Mouse (Mus musculus): ENCODE results near the gene Iffo2.

Gene Iffo2

DNA sequence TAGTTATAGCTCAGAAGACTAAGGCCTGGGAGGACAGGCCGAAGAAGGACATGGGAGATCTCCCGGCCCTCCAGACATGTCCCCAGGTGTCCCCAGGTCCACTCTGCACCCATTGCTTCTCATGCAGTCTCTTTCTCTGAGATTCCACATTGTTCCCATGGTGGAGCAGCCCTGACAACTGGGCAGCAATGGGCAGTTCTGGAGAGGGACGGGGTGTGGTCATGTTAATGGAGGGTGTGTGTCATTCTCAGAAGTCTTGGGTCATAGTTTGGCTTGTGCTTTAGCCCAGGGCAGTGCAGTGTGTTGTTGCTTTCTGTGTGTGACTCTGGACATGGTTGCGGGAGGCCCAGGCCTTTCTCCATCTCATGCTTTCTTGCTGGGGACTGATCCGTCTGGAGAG lies 76.4 kb downstream of the Iffo2 start:
- DNase-seq (ENCODE audit: low spot score) = peak; percentile 50

DNA sequence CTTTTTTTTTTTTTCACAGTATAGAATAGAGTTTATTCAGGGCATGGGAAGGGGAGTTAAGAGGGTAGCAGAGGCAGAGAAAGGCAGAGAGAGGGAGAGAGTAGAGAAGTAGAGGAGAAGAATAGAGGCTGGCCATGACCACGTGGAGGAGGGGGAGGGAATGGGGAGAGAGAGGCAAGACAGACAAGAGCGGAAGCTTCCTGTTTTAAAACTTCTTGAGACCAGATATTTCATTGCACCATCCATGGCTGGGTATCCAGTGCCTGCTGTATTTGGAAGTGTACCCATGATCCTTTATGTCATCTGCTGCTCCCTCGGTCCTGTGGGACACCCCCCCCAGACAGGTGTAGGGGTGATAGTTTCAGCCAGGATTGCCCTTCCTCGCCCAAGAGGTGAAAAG lies 78.6 kb downstream of the Iffo2 start:
- DNase-seq (ENCODE audit: low spot score) = no peak

DNA sequence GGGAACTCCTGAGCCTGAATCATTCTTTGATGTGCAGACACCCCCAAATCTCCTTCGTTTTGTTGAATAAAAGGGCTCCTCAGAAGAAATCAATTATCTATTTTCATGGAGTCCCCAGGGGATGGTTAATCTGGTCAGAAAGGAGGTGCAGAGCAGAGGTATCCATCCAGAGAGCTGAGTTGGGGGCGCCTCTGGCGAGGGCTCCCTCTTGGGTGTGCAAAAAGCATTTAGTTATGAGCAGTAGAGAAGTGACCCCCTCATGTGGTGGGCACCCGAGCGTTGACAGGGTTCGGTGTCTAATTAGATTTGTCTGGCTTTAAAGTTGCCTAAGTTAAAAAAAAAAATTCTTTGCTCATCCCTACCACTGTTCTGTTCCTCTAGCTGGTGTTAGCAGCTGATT lies 80.6 kb downstream of the Iffo2 start:
- no peak for DNase-seq (ENCODE audit: low spot score)

DNA sequence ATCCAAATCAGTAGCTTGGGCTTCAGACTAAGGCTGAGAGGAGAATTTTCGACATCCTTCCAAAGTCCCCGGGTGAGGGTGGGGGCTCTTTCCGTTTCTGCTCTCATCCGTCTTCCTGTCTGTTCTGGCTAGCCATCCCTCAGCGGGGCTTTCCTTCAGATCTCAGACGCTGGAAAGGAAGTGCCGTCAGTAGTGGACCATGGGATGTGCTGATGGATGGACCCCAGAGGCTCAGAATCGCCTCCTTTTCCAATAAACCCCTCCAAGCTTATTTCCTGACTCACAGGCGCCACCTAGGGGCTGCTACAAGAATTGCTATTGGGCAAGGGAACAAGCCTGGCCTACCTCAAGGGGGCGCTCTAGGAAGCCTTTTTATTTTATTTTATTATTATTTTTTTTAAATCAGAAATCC lies 81.2 kb downstream of the Iffo2 start:
- DNase-seq (ENCODE audit: low spot score) = peak; percentile 80

DNA sequence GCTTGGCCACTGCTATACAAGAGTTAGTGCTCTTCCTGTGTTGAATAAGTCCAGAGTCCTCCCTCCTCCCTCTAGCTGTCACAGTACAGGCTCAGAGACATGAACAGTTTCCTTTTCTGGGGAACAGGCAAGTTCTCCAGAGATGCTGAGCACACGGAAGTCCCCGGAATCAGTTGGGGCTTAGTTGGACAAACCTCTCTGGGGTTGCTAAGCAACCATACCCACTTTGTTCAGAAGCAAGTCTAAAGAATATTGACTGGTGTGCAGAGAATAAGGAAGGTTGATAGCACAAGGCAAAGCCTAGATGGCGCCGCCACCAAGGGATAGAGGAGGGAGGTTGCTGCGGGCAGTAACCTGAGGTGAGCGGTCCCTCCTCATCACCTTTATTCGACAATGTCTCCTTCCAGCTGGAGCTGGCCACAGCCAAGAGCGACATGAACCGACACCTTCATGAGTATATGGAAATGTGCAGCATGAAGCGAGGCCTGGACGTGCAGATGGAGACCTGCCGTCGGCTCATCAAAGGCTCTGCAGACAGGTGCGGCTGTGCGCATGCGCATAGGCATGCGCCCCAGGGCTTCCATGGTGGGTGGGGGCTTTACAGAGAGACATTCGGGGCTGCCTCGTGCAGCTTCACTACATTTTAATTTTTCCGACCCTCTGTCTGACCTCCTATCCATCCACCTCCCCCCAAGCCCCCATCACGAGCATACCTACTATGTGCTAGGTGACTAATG lies 84.3 kb downstream of the Iffo2 start:
- no peak for DNase-seq (ENCODE audit: low spot score)

DNA sequence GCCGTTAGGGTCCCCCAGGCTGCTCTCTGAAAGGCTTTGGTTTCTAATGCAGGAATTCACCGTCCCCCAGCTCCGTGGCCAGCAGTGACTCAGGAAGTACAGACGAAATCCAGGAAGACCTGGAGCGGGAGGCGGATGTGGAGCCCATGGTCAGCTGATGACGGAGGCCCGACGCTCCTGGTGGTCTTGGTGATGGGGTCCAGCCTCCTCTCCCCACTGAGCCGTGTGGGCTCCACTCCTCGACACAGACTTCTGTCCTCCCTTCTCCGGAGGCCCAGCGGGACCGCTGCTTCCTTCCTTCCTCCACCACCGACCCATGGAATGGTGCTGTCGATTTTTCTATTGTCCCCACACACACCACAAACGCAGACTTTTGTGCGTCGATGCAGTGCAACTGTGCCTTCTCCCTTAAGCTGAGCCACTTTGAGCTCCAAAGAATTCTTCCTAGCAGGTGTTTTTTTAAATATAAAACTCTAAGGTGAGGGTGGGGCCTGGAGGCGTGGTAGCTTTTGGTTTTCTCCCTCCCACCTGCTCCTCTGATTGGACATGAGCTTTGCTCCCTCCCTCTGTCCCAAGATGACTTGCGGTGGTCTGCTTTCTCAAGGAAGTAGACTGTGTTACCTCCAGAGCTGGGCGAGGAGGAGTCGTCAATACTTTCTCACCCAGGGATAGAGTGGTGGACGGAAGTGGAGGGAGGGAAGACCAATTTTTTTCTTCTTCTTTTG lies 86.1 kb downstream of the Iffo2 start:
- no peak for DNase-seq (ENCODE audit: low spot score)

DNA sequence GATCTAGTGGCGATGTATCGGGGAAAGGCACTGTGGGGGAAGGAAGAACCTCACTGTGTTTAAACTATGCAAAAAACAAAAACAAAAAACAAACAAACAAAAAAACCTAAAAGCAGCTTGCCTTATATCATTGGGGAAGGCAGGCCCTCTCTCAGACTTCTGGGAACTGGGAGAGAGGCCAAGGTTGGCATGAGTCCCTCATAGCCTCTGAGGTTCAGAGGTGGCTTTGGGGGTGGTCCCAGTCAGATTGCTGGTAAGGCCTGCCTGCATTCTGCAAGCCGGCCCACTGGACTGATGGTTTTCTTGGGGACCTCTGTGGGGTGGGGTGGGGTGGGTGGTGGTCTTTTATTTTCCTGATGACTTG lies 86.6 kb downstream of the Iffo2 start:
- peak; percentile 30 for DNase-seq (ENCODE audit: low spot score)

DNA sequence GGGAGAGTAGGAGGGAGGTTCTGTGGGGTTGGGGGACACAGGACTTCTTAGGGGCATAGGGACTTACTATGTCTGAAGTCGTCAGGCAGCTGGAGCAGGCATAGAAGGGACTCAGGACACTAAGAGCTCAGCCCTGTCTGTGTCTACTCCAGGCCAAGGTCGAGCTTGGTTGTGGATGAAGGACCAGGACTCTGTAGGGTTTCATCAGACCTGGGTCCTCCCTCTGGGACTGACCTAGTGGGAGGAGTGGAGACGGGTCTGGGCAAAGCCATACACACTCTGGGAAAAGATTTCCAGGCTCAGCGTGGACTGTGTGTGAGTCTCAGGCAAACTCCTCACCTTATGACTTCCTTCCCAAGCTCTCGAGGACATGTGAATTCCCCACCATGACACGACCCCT lies 89.4 kb downstream of the Iffo2 start:
- DNase-seq (ENCODE audit: low spot score) = peak; percentile 50

DNA sequence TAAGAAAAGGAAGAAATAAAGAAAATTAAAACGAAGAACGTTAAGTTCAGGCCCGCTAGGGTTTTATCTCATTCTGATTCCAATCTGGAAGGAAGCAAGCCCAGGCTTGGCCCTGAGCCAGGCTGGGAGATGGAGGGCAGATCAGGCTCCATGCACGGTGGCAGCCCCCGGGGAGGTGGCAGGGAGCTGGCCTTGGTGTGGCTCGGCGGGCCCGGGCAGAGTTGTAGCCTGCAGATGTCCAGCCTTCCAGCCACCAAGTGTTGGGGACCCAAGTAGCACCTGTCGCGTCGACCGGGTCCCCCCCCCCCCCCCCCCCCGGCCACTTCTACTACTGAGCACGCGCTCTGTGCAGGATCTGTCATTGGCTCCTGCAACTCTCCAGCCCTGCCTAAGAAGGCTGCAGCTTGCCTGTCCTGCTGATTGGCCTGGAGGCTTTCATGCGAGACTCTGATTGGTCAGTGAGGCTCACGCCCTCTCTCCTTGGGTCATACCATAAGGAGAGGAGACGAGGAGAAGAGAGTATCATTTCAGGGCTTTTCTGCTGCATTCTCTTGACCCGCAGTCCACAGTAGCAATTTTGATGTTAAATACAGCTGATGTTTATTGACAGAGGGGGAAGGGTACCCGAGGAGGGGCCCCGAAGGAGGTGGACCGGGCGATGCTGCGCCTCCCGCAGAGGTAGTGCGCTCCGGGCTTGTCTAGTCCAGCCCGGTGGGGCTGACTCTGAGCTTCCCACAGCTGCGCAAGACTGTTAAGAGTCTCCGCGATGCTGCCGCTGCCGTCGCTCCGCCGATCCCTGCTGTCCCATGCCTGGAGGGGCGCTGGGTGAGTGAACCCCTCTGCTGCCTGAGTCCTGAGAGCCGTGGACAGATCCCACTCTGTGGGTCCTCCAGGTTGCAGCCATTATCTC lies 92.3 kb downstream of the Iffo2 start, which contains the start of gene Aldh4a1:
Gene Aldh4a1 (plus strand): TSS at position 494 of the 910 bp plus-strand sequence.
- peak; percentile 97 for DNase-seq (ENCODE audit: low spot score)

DNA sequence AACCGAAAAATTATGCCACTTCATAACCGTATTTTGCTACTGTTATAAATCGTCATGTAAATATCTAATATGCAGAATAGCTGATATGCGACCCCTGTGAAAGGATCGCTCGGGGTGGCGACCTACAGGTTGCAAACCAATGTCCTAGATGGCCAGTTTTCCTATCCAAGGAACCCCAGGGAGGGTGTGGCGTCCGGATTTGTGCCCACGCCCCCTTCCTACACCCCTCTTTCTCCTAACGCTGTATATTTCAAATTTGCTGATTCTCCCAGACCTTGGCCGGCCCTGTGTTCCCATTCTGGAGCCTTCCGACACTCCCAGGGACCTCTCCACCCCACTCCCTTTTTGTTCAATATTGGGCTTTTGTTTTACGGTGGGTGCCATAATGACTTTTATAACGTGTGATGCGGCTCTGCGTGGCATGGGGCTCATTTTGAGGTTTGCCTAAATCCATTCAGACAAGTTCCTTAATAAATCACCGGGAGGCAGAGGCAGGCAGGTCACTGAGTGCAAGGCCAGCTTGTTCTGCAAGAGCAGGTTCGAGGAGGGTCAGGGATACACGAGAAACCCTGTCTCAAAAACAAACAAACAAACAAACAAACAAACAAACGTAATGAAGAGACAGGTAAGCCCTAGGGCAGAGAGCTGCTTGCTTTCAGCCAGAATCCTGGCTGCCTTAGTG lies 93.2 kb downstream of the Iffo2 start:
- no peak for DNase-seq (ENCODE audit: low spot score)

DNA sequence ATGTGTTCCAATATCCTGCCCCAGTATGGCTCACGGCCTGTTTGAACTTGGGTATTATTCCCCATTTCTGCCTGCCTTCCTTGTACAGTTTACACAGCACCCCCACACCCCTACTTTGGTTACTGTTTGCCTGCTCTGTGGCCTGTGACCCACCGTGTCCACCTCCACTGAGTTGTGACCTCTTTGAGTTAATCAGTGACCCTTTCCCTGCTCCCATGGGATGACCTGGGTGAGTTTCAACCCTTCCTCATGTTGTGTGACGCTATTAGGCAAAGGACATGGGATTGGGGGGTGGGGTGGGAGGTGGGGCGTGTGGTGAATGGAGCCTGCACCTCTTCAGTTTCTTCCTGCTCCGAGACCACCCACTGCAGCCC lies 93.8 kb downstream of the Iffo2 start:
- DNase-seq (ENCODE audit: low spot score) = no peak

DNA sequence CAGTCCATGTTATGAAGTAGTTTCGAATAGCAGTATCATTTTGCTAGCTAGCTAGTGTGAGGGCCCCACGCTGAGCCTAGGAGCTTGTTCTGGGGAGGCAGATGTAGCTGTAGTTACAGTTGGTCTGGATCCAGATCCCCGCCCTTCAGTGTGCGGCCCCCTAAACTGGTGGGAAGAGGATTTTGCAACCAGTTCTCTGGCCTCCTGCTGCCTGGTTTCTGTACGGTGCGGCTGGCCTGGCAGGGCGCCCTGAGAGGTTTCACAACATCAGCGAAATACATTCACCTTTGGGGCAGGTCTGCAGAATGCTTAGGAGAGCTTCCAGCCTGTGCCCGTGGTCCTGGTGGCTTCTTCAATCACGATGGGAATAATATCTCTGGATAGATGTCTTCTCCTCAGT lies 94.4 kb downstream of the Iffo2 start:
- DNase-seq (ENCODE audit: low spot score) = peak; percentile 28

DNA sequence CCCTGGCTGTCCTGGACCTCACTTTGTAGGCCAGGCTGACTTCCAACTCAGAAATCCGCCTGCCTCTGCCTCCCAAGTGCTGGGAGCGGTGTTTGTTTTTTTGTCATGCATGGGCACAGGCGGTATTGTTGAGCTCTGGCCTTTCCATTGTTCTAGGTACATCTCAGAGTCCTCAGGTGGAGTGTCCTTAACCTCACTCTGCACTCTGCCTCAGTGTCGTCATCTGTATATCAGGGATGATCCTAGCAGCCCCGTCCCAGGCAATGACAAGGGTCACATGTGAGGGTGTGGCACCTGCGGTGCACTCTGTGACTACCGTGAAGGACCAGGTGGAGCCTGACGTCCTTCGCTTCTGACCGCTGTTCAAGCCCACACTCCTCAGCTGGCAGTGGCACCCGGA lies 97.0 kb downstream of the Iffo2 start:
- DNase-seq (ENCODE audit: low spot score) = no peak

DNA sequence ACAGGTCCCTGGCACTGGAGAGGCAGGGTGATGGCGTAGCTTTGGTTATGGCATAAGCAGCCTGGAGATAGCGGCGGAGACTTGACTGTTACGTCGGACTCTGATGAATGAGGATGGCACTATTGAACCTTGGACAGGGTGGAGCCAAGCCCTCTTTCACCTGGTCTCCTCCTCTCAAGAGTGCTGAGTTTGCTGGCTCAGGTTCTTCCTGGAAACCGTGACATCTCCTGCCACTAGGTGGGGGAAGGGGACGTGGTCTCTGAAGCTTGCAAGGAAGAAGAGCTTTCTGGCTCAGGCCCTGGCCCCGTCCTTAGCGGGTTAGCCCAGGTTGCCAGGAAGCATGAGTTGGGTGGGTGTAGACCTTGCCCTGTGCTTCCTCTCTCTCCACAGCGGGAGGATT lies 99.8 kb downstream of the Iffo2 start:
- DNase-seq (ENCODE audit: low spot score) = no peak

DNA sequence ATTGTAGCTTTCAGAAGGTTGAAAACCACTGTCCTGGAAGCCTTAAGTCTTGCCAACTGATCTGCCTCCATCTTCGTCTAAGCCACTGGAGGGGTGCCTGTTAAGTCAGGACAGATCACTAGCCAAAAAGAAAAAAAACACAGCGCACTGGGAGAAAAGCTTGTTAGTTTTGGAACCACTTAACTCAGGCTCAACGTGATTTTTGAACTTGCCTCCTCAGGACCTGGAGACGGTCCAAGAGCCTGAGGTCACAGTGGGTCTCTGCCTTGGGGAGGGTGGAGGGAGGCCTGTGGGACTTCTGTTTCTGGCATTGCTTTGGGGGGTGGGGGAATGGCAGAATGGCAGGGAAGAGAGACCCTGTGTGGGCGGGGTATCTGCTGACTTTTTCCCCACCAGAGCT lies 100.8 kb downstream of the Iffo2 start:
- DNase-seq (ENCODE audit: low spot score) = peak; percentile 55

DNA sequence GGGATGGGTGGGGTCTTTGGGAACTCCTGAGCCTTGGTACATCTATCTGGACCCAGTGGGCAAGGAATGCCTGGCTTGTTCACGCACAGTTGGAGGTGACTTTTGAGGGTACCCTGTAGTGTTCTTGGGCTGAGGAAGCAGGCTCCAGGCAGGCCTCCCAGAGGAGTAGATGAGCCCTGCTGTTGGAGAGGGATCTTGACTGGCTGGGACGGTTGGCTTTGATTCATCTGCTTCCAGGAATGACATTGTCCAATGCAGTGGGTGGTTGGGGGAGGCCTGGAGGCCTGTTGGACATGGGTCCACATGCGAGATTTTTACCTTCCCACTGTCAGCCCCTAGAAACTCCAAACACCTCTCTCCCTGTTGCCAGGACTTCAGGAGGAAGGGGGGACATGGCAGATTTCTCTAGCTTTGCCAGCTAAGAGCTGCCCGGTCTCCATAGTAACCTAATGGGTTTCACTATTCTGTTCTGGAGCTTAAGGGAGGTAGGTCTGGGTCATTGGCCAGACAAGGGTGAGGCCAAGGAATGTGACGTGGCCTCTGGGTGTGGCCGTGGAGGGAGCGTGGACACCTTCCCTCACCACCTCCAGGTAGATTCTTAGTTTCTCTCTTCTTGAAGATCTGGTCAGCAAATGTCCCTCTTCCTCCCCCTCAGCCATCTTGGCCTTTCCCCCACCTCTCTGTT lies 101.4 kb downstream of the Iffo2 start:
- no peak for DNase-seq (ENCODE audit: low spot score)

DNA sequence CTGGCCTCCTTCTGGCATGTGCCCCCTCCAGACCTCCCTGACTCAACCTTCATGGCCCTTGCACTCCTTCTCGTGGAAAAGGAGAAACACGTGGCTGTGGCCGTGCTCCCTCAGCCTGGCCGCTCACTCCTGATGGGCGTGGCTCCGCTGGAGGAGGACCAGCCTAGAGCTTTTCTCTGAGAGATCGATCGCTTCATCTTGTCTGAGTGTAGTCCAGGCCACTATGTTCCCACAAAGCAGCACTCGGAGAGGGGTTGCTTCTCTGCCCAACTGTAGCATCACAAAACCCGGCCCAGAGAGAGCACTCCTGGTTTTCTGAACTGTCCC lies 101.9 kb downstream of the Iffo2 start:
- peak; percentile 50 for DNase-seq (ENCODE audit: low spot score)

DNA sequence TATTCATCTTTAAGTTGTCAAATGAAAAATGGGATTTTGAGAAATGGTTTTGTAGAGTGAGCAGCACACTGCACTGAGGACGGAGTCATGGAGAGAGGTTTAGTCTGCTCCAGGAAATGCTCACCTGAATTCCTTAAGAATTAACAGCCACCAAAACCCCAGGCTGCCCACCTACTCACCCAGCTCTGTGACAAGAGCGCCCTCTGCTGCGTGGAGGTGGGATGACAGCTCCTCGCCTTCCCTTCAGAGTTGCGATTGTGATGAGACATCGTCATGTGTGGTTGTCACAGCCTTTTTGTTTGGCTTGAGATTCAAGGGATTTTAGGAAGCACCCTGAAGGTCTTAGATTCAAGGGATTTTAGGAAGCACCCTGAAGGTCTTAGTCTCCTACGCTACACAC lies 106.0 kb downstream of the Iffo2 start:
- DNase-seq (ENCODE audit: low spot score) = peak; percentile 49

DNA sequence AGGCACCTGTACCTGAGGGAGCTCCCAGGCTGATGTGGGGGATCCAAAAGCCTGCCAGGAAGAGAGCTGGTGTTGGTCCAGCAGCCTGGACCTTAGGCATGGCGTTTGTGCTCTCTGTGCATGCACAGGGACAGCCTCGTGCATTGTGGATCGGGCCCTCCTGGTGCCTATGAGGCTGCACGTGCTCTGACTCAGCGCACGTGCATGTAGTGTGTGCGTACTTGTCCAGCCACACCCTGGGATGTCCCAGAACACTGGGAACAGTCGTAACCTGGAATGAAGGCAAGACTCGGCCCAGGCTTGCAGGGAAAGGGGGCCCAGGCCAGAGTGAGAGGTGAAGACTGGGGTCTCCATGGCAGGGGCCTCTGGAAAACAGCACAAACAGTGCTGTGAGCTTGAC lies 107.5 kb downstream of the Iffo2 start:
- no peak for DNase-seq (ENCODE audit: low spot score)

DNA sequence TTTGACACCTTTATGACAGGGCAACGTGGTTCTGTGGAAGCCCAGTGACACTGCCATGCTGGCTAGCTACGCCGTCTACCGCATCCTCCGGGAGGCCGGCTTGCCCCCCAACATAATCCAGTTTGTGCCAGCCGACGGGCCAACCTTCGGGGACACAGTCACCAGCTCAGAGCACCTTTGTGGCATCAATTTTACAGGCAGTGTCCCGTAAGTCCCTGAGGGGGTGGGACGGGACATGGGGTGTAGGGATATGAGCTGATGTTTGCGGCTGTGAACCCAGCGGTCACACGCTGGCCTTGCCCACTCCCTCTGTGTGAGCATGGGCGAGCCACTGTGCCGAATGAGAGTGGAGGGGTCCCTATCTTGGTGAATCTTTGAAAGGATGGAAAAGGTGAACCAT lies 108.0 kb downstream of the Iffo2 start:
- DNase-seq (ENCODE audit: low spot score) = no peak

DNA sequence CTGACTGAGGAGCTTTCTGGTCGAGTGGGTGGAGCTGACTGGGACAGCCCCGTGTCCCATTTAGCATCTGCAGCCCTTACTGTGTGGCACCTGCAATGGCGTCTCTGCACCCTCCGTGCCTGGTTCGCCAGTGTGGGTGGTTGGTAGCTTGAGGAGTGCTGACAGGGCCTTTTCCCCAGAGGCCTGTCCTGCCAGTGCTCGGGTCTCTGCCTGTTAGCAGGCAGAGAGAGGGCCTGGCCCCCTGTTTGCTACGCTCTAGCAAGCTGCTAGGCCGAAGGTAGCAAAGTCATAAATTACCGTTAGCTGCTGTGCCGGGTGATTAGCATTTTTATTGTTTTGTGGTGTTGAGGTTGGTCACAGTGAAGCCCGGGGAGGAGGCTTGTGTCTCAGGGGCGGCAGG lies 109.5 kb downstream of the Iffo2 start:
- no peak for DNase-seq (ENCODE audit: low spot score)

DNA sequence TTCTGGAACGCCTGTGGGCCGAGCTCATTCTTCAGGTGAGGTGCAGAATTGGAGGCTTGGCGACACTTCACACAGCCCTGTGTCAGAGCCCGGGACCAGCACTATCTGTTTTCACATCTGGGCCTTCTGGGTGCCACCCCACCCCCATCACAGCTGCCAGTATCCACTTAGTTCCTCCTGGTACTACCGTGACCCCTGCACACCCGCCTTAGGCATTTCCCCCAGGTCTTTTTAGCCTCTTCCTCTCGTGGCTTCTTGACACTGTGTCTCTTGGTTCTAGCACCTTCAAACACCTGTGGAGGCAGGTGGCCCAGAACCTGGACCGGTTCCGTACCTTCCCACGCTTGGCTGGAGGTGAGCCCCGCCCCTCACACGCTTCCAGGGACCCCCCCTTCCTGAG lies 110.0 kb downstream of the Iffo2 start:
- no peak for DNase-seq (ENCODE audit: low spot score)
